Mouse (Mus musculus) kidney, embryonic 14.5 days (tissue): ENCODE data around the gene Phf10. TPM values are rescaled to one million over a fixed set of nuclear protein-coding genes. Genes with fewer than 3 reads are reported as not detected.
"Not testable (repeated sequence)": the region's sequence is repeated elsewhere in the genome, so short reads cannot be mapped to it uniquely, and the experiment has no call there.

Experiments used
- ATAC-seq: fragments of 200-750 bp; cut with Nextera tagmentation; 2 replicates; pipeline ENCODE4 v1.8.0; 2017; ENCODE audit warnings: moderate number of reproducible peaks, mild to moderate bottlenecking, moderate TSS enrichment, moderate library complexity; ENCODE audit not compliant: low FRiP score, low TSS enrichment
- H3K27ac ChIP-seq: fragments of 300-500 bp; sonication (generic); 2 replicates; pipeline ENCODE4 v1.5.1; 2014; ENCODE audit warnings: low read depth, mild to moderate bottlenecking, low read length, moderate library complexity, mixed read lengths
- H3K27me3 ChIP-seq: fragments of 300-500 bp; sonication (generic); 2 replicates; pipeline ENCODE4 v1.6.1; 2014; ENCODE audit warnings: mild to moderate bottlenecking, low read length; ENCODE audit not compliant: control insufficient read depth, insufficient read depth
- H3K36me3 ChIP-seq: fragments of 300-500 bp; sonication (generic); 2 replicates; pipeline ENCODE4 v1.6.1; 2014; ENCODE audit warnings: low read length, mixed read lengths; ENCODE audit not compliant: control insufficient read depth, insufficient read depth
- H3K4me1 ChIP-seq: fragments of 300-500 bp; sonication (generic); 2 replicates; pipeline ENCODE4 v1.6.1; 2014; ENCODE audit warnings: low read length, mixed read lengths; ENCODE audit not compliant: control insufficient read depth, insufficient read depth
- H3K4me2 ChIP-seq: fragments of 300-500 bp; sonication (generic); replicated peaks from 2 replicates; pipeline ENCODE4 v1.6.1; 2014; ENCODE audit warnings: low read depth, mild to moderate bottlenecking, low read length
- H3K4me3 ChIP-seq: fragments of 300-500 bp; sonication (generic); 2 replicates; pipeline ENCODE4 v1.5.1; 2014; ENCODE audit warnings: mild to moderate bottlenecking, low read length
- H3K9ac ChIP-seq: fragments of 300-500 bp; sonication (generic); 2 replicates; pipeline ENCODE4 v1.6.1; 2014; ENCODE audit warnings: low read depth, mild to moderate bottlenecking, low read length, moderate library complexity
- H3K9me3 ChIP-seq: fragments of 300-500 bp; sonication (generic); 2 replicates; pipeline ENCODE4 v1.6.1; 2016; ENCODE audit warnings: low read length; ENCODE audit not compliant: control insufficient read depth
- WGBS: fragments of 180-500 bp; shearing (Covaris S2); extraction: QIAGEN DNeasy Blood & Tissue Kit; methylation state at CpG from one replicate; pipeline ENCODE4 v1.1.7; 2014; 5-methylcytosine and 5-hydroxymethylcytosine counted together
- polyA plus RNA-seq: library from polyadenylated mRNA; unstranded; fragments of >200 nt; fragmentation: Nextera tagmentation; extraction: Ambion mirVana; gene quantifications from 2 replicates; pipeline ENCODE4 v1.2.1, GENCODE M21; 2014

The Phf10 gene
- polyA plus RNA-seq, 1 experiment from 2014 or later: 37.4 TPM

- not testable (repeated sequence) for H3K4me2 ChIP-seq, H3K4me3 ChIP-seq
- WGBS: no CpG with 5 or more reads among the region's 60 CpGs
Observed at GRCm38 (mm10) chr17:14978362-14979038, 17.4 kb upstream of the Phf10 start, which contains the start of the genes 9030025P20Rik and Gm3417. Gene 9030025P20Rik, plus strand, starts transcription at chr17:14978468. Gene Gm3417, minus strand, starts transcription at chr17:14978790.

GRCm38 (mm10) chr17:14977718-14978361, 16.8 kb upstream of the Phf10 start:
- H3K4me2 ChIP-seq, H3K9ac ChIP-seq, H3K27ac ChIP-seq, H3K4me1 ChIP-seq, H3K9me3 ChIP-seq, H3K4me3 ChIP-seq, H3K36me3 ChIP-seq, H3K27me3 ChIP-seq: not testable (repeated sequence)
- ATAC-seq: peak; percentile 36
- 3% methylated on average over 4 of the region's 7 CpGs for WGBS

More at GRCm38 (mm10) chr17:14978362-14979038, 17.4 kb upstream of the Phf10 start, which contains the start of the genes 9030025P20Rik and Gm3417:
- not testable (repeated sequence) for H3K9me3 ChIP-seq, H3K27me3 ChIP-seq, H3K27ac ChIP-seq, H3K36me3 ChIP-seq, H3K9ac ChIP-seq, H3K4me1 ChIP-seq
- ATAC-seq: peak; percentile 99

- not testable (repeated sequence) for H3K9ac ChIP-seq, ATAC-seq, H3K27me3 ChIP-seq, H3K4me1 ChIP-seq, H3K9me3 ChIP-seq, H3K36me3 ChIP-seq, H3K27ac ChIP-seq, H3K4me3 ChIP-seq, H3K4me2 ChIP-seq
- no CpG with 5 or more reads among the region's 6 CpGs for WGBS
Observed at GRCm38 (mm10) chr17:14968373-14968913, 7.4 kb upstream of the Phf10 start.

GRCm38 (mm10) chr17:14961557-14962154, 583 bp upstream of the Phf10 start:
- H3K4me1 ChIP-seq, H3K27ac ChIP-seq, H3K9me3 ChIP-seq, H3K4me2 ChIP-seq, H3K27me3 ChIP-seq, H3K9ac ChIP-seq, H3K4me3 ChIP-seq, H3K36me3 ChIP-seq: not testable (repeated sequence)
- no CpG with 5 or more reads among the region's 44 CpGs for WGBS
- peak; percentile 95 for ATAC-seq

DNA sequence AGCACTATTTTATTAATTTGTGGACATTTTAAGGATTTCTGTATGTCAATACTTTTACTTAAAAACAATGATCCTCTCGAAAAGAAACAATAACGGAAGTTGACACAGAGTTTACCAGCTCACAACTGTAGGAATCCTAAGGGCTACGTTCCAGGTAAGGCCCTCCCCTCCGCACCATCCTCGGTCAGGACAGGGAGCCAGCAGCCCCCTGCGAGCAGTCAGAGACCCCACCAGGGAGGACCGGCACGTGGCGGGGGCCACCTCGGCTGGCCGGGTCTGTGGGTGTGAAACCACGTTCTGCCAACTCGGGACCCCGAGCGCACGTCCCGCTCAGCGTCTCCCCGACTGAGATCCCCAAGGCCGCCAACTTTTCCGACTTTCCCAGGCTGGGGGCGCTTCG, 553 bp downstream of the Phf10 start:
- peak; percentile 8; the same call in 1 of the 2 replicates for ATAC-seq
- WGBS: under 1% methylated on average over 20 of the region's 23 CpGs

DNA sequence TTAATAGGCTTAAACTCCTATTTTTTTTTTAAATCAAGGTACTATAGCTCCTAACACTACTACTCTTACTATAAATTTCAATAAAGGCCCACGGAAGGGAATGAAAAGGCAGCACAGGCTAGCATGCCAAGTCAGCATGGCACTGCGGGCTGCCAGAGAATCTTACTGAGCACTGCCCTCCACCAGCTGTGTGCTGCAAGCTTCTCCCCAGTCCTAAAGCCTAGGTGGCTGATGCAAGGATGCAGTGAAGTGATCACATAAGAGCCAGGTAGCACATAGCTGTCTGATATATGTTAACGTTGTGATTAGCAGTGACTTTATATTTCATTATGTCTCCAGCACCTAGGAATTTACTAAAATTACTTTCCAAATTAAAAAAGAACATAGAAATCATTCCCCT, 1.1 kb downstream of the Phf10 start:
- no peaks in the 10 kb centered on the region for H3K27me3 ChIP-seq
- H3K4me3 ChIP-seq: peak overlapping the region; percentile 53
- H3K9me3 ChIP-seq: no peaks in the 10 kb centered on the region
- peaks cover 6% of the 10 kb centered on the region; the same call in 1 of the 2 replicates for H3K36me3 ChIP-seq
- H3K4me1 ChIP-seq: peaks cover 7% of the 10 kb centered on the region; the same call in 1 of the 2 replicates
- ATAC-seq: no peak
- WGBS: 29% methylated on average over 3 of the region's 3 CpGs
- no peak overlapping the region for H3K27ac ChIP-seq
- H3K9ac ChIP-seq: peak overlapping the region; percentile 53; the same call in 1 of the 2 replicates
- H3K4me2 ChIP-seq: peak overlapping the region; percentile 69

More for the DNA sequence above, 553 bp downstream of the Phf10 start:
- no peak overlapping the region for H3K27ac ChIP-seq
- peak overlapping the region; percentile 69 for H3K4me2 ChIP-seq
- H3K9me3 ChIP-seq: no peaks in the 10 kb centered on the region
- no peaks in the 10 kb centered on the region for H3K27me3 ChIP-seq
- H3K9ac ChIP-seq: peak overlapping the region; percentile 83
- H3K36me3 ChIP-seq: peaks cover 6% of the 10 kb centered on the region; the same call in 1 of the 2 replicates
- H3K4me3 ChIP-seq: peak overlapping the region; percentile 53
- H3K4me1 ChIP-seq: peaks cover 7% of the 10 kb centered on the region; the same call in 1 of the 2 replicates

GRCm38 (mm10) chr17:14958686-14959327, 2.3 kb downstream of the Phf10 start:
- 91% methylated on average over 5 of the region's 5 CpGs for WGBS
- Histone ChIP-seq H3K9ac (no peak overlapping the region), H3K4me1 (peaks cover 7% of the 10 kb centered on the region; the same call in 1 of the 2 replicates), H3K9me3 (no peaks in the 10 kb centered on the region), H3K36me3 (peaks cover 17% of the 10 kb centered on the region; the same call in 1 of the 2 replicates), H3K27ac (no peak overlapping the region), H3K4me3 (no peak overlapping the region), H3K27me3 (no peaks in the 10 kb centered on the region), H3K4me2 (no peak overlapping the region)
- ATAC-seq: no peak

DNA sequence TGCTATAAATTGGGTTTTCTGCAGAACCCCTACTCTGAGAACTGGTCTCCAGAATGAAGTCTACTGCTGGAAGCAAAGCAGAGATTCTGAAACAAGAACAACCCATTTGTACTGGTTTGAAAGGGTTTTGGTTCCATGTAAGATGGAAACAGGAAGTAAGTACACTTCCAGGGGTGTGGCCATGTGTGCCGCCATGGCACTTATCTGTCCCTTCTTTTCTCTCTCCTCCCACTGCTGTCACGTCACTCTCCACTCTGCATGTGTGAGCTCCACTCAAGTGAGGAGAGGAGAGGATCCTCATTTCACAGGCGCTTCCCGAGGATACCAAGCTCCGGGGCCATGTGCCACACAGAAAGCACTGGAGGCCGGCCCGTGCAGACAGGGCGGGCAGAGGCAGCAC, 7.6 kb downstream of the Phf10 start:
- Histone ChIP-seq H3K4me2 (no peak overlapping the region), H3K9ac (no peak overlapping the region), H3K27ac (no peak overlapping the region), H3K4me3 (no peak overlapping the region), H3K27me3 (no peaks in the 10 kb centered on the region), H3K9me3 (no peaks in the 10 kb centered on the region), H3K4me1 (no peaks in the 10 kb centered on the region), H3K36me3 (peaks cover 60% of the 10 kb centered on the region)
- ATAC-seq: no peak
- 84% methylated on average over 8 of the region's 8 CpGs for WGBS
